Mouse (Mus musculus): Measurements from ENCODE around the gene Tmem95. TPM values are rescaled to one million over a fixed set of nuclear protein-coding genes. Genes with fewer than 3 reads are reported as not detected.
A peak's percentile ranks its signal among the peaks of the same experiment; 100 is the strongest.

The Tmem95 gene
- polyA plus RNA-seq, 1 experiment from 2014 or later: not detected

- peaks cover 22% of the 10 kb centered on the region for H3K36me3 ChIP-seq
- H3K9ac ChIP-seq (replicated peaks): peak overlapping the region; percentile 94
- H3K27ac ChIP-seq (replicated peaks): peak overlapping the region; percentile 58
- peak overlapping the region; percentile 96 for H3K4me2 ChIP-seq (replicated peaks)
- H3K4me3 ChIP-seq: peak overlapping the region; percentile 95
- no peak for ATAC-seq (replicated peaks)
- H3K9me3 ChIP-seq: no peaks in the 10 kb centered on the region
- 4% methylated on average over 45 of the region's 48 CpGs for WGBS
- no peaks in the 10 kb centered on the region for H3K27me3 ChIP-seq
- H3K4me1 ChIP-seq: peaks cover 46% of the 10 kb centered on the region
Observed at GRCm38 (mm10) chr11:69834001-69834549, 43.7 kb downstream of the Tmem95 start.

- Histone ChIP-seq H3K4me2 (replicated peaks) (peak overlapping the region; percentile 96), H3K4me1 (peaks cover 42% of the 10 kb centered on the region), H3K36me3 (peaks cover 25% of the 10 kb centered on the region), H3K9me3 (no peaks in the 10 kb centered on the region), H3K9ac (replicated peaks) (peak overlapping the region; percentile 94), H3K4me3 (peak overlapping the region; percentile 95), H3K27ac (replicated peaks) (peak overlapping the region; percentile 58), H3K27me3 (no peaks in the 10 kb centered on the region)
- WGBS: 47% methylated on average over 8 of the region's 8 CpGs
- ATAC-seq (replicated peaks): no peak
Observed at GRCm38 (mm10) chr11:69833554-69833953, 44.3 kb downstream of the Tmem95 start.

GRCm38 (mm10) chr11:69828832-69829231, 49.0 kb downstream of the Tmem95 start:
- Histone ChIP-seq H3K27ac (replicated peaks) (no peak overlapping the region), H3K4me1 (peaks cover 15% of the 10 kb centered on the region), H3K4me2 (replicated peaks) (no peak overlapping the region), H3K27me3 (no peaks in the 10 kb centered on the region), H3K4me3 (no peak overlapping the region), H3K9ac (replicated peaks) (no peak overlapping the region), H3K9me3 (no peaks in the 10 kb centered on the region), H3K36me3 (peaks cover 68% of the 10 kb centered on the region)
- no peak for ATAC-seq (replicated peaks)
- WGBS: 58% methylated on average over 5 of the region's 5 CpGs

Small RNA genes lying within 50 kb of the gene (microRNA-seq; reads per million reads assigned to microRNA genes)
- not detected for gene Mir6924

Other genes starting within 250 kb of the Tmem95 start
- 41.0 and 46.1 TPM in 2 replicates for gene Fxr2, start 245.0 kb downstream of the Tmem95 start, polyA plus RNA-seq (2015; fragmentation: Nextera tagmentation; extraction: Ambion mirVana)
- not detected in 2 replicates for gene Sox15, start 222.7 kb downstream of the Tmem95 start, polyA plus RNA-seq (2015; fragmentation: Nextera tagmentation; extraction: Ambion mirVana)
- 89.1 and 91.0 TPM in 2 replicates for gene Mpdu1, start 215.4 kb downstream of the Tmem95 start, polyA plus RNA-seq (2015; fragmentation: Nextera tagmentation; extraction: Ambion mirVana)
- gene Cd68, start 211.9 kb downstream of the Tmem95 start, polyA plus RNA-seq (2015; fragmentation: Nextera tagmentation; extraction: Ambion mirVana): 6.7 and 7.7 TPM in 2 replicates
- gene Eif4a1, start 205.6 kb downstream of the Tmem95 start, polyA plus RNA-seq (2015; fragmentation: Nextera tagmentation; extraction: Ambion mirVana): 547 and 583 TPM in 2 replicates
- 89.2 and 102 TPM in 2 replicates for gene Senp3, start 195.9 kb downstream of the Tmem95 start, polyA plus RNA-seq (2015; fragmentation: Nextera tagmentation; extraction: Ambion mirVana)
- gene Tnfsf13, start 192.2 kb downstream of the Tmem95 start, polyA plus RNA-seq (2015; fragmentation: Nextera tagmentation; extraction: Ambion mirVana): 0.38 TPM in 1 of 2 replicates, not detected in the other
- gene Tnfsf12, start 182.2 kb downstream of the Tmem95 start, polyA plus RNA-seq (2015; fragmentation: Nextera tagmentation; extraction: Ambion mirVana): 1.6 TPM in 2 replicates
- 1.0 and 1.1 TPM in 2 replicates for gene Tnfsfm13, start 181.9 kb downstream of the Tmem95 start, polyA plus RNA-seq (2015; fragmentation: Nextera tagmentation; extraction: Ambion mirVana)
- 17.5 and 19.2 TPM in 2 replicates for gene Polr2a, start 119.4 kb downstream of the Tmem95 start, polyA plus RNA-seq (2015; fragmentation: Nextera tagmentation; extraction: Ambion mirVana)
- 0.28 and 0.56 TPM in 2 replicates for gene Slc35g3, start 116.0 kb downstream of the Tmem95 start, polyA plus RNA-seq (2015; fragmentation: Nextera tagmentation; extraction: Ambion mirVana)
- gene Zbtb4, start 112.1 kb downstream of the Tmem95 start, polyA plus RNA-seq (2015; fragmentation: Nextera tagmentation; extraction: Ambion mirVana): 2.8 and 3.2 TPM in 2 replicates
- gene Chrnb1, start 82.1 kb downstream of the Tmem95 start, polyA plus RNA-seq (2015; fragmentation: Nextera tagmentation; extraction: Ambion mirVana): 1.2 and 1.4 TPM in 2 replicates
- 6.2 and 6.7 TPM in 2 replicates for gene Fgf11, start 76.2 kb downstream of the Tmem95 start, polyA plus RNA-seq (2015; fragmentation: Nextera tagmentation; extraction: Ambion mirVana)
- gene Tmem102, start 72.4 kb downstream of the Tmem95 start, polyA plus RNA-seq (2015; fragmentation: Nextera tagmentation; extraction: Ambion mirVana): 0.61 and 0.98 TPM in 2 replicates
- gene Gm39566, start 62.7 kb downstream of the Tmem95 start, polyA plus RNA-seq (2015; fragmentation: Nextera tagmentation; extraction: Ambion mirVana): not detected in 2 replicates
- not detected in 2 replicates for gene Spem2, start 59.6 kb downstream of the Tmem95 start, polyA plus RNA-seq (2015; fragmentation: Nextera tagmentation; extraction: Ambion mirVana)
- gene Spem1, start 55.8 kb downstream of the Tmem95 start, polyA plus RNA-seq (2015; fragmentation: Nextera tagmentation; extraction: Ambion mirVana): 0.33 and 0.36 TPM in 2 replicates
- gene Nlgn2, start 40.2 kb downstream of the Tmem95 start, polyA plus RNA-seq (2015; fragmentation: Nextera tagmentation; extraction: Ambion mirVana): 20.9 and 21.3 TPM in 2 replicates
- 333 and 335 TPM in 2 replicates for gene Tmem256, start 39.5 kb downstream of the Tmem95 start, polyA plus RNA-seq (2015; fragmentation: Nextera tagmentation; extraction: Ambion mirVana)
- gene Plscr3, start 31.6 kb downstream of the Tmem95 start, polyA plus RNA-seq (2015; fragmentation: Nextera tagmentation; extraction: Ambion mirVana): 51.0 and 51.2 TPM in 2 replicates
- 0.27 and 0.36 TPM in 2 replicates for gene Tnk1, start 19.3 kb downstream of the Tmem95 start, polyA plus RNA-seq (2015; fragmentation: Nextera tagmentation; extraction: Ambion mirVana)
- gene Kctd11, start 3.4 kb upstream of the Tmem95 start, polyA plus RNA-seq (2015; fragmentation: Nextera tagmentation; extraction: Ambion mirVana): 1.2 and 1.3 TPM in 2 replicates
- gene Acap1, start 17.5 kb upstream of the Tmem95 start, polyA plus RNA-seq (2015; fragmentation: Nextera tagmentation; extraction: Ambion mirVana): 0.48 and 0.51 TPM in 2 replicates
- 19.9 and 20.7 TPM in 2 replicates for gene 2810408A11Rik, start 23.0 kb upstream of the Tmem95 start, polyA plus RNA-seq (2015; fragmentation: Nextera tagmentation; extraction: Ambion mirVana)
- gene Neurl4, start 23.1 kb upstream of the Tmem95 start, polyA plus RNA-seq (2015; fragmentation: Nextera tagmentation; extraction: Ambion mirVana): 18.5 and 23.0 TPM in 2 replicates
- 79.6 and 92.2 TPM in 2 replicates for gene Gps2, start 35.9 kb upstream of the Tmem95 start, polyA plus RNA-seq (2015; fragmentation: Nextera tagmentation; extraction: Ambion mirVana)
- gene Eif5a, start 43.9 kb upstream of the Tmem95 start, polyA plus RNA-seq (2015; fragmentation: Nextera tagmentation; extraction: Ambion mirVana): 1,167 and 1,257 TPM in 2 replicates
- 5.6 and 5.8 TPM in 2 replicates for gene Ybx2, start 57.8 kb upstream of the Tmem95 start, polyA plus RNA-seq (2015; fragmentation: Nextera tagmentation; extraction: Ambion mirVana)
- gene Slc2a4, start 70.2 kb upstream of the Tmem95 start, polyA plus RNA-seq (2015; fragmentation: Nextera tagmentation; extraction: Ambion mirVana): 6.4 and 7.5 TPM in 2 replicates
- 0.28 and 0.56 TPM in 2 replicates for gene Cldn7, start 86.8 kb upstream of the Tmem95 start, polyA plus RNA-seq (2015; fragmentation: Nextera tagmentation; extraction: Ambion mirVana)
- gene Ctdnep1, start 103.1 kb upstream of the Tmem95 start, polyA plus RNA-seq (2015; fragmentation: Nextera tagmentation; extraction: Ambion mirVana): 18.4 and 20.8 TPM in 2 replicates
- gene Elp5, start 104.5 kb upstream of the Tmem95 start, polyA plus RNA-seq (2015; fragmentation: Nextera tagmentation; extraction: Ambion mirVana): 170 and 171 TPM in 2 replicates
- 610 and 626 TPM in 2 replicates for gene Gabarap, start 113.1 kb upstream of the Tmem95 start, polyA plus RNA-seq (2015; fragmentation: Nextera tagmentation; extraction: Ambion mirVana)
- gene Phf23, start 117.8 kb upstream of the Tmem95 start, polyA plus RNA-seq (2015; fragmentation: Nextera tagmentation; extraction: Ambion mirVana): 71.5 and 75.6 TPM in 2 replicates
- 35.3 and 37.5 TPM in 2 replicates for gene Dvl2, start 122.6 kb upstream of the Tmem95 start, polyA plus RNA-seq (2015; fragmentation: Nextera tagmentation; extraction: Ambion mirVana)
- 57.0 and 60.7 TPM in 2 replicates for gene Acadvl, start 137.4 kb upstream of the Tmem95 start, polyA plus RNA-seq (2015; fragmentation: Nextera tagmentation; extraction: Ambion mirVana)
- 27.8 and 29.8 TPM in 2 replicates for gene Dlg4, start 138.9 kb upstream of the Tmem95 start, polyA plus RNA-seq (2015; fragmentation: Nextera tagmentation; extraction: Ambion mirVana)
- 1.8 and 2.0 TPM in 2 replicates for gene Asgr1, start 176.1 kb upstream of the Tmem95 start, polyA plus RNA-seq (2015; fragmentation: Nextera tagmentation; extraction: Ambion mirVana)
- not detected in 2 replicates for gene Asgr2, start 214.6 kb upstream of the Tmem95 start, polyA plus RNA-seq (2015; fragmentation: Nextera tagmentation; extraction: Ambion mirVana)

Data from forebrain, embryonic 15.5 days (tissue).